Mouse (Mus musculus): ENCODE data around the gene Twf2.

DNA sequence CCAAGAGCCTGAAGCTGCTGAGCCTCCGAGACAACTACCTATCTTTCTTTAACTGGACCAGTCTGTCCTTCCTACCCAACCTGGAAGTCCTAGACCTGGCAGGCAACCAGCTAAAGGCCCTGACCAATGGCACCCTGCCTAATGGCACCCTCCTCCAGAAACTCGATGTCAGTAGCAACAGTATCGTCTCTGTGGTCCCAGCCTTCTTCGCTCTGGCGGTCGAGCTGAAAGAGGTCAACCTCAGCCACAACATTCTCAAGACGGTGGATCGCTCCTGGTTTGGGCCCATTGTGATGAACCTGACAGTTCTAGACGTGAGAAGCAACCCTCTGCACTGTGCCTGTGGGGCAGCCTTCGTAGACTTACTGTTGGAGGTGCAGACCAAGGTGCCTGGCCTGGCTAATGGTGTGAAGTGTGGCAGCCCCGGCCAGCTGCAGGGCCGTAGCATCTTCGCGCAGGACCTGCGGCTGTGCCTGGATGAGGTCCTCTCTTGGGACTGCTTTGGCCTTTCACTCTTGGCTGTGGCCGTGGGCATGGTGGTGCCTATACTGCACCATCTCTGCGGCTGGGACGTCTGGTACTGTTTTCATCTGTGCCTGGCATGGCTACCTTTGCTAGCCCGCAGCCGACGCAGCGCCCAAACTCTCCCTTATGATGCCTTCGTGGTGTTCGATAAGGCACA lies 22.7 kb downstream of the Twf2 start:
- TF ChIP-seq CTCF (IDR thresholded peaks at IDR 0.05): no peak
- no peak for TF ChIP-seq EP300 (IDR thresholded peaks at IDR 0.05; ENCODE audit: insufficient read depth, low read depth, low read length)
